Mouse (Mus musculus): ENCODE data around the gene Acad8.

DNA sequence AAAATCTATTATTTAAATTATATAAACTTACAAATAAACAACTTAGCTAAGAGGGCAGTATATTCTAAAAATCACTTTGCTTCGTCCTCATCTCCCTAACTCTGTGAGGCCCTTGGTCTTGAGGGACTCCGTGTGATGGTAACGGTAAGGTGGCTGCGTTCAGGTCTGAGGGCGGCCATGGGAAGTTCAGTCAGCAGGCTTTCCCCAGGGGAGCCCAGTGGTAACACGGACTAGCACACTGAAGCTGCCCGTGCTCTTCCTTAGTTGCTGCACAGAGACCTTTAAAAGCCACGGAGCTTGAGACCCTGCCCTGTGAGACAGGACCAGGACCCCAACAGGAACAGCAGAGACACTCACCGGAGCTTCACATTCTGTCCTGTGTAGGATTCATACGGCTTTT lies 19.6 kb upstream of the Acad8 start:
- TF ChIP-seq ZNF384 (IDR thresholded peaks at IDR 0.05; ENCODE audit: low read depth, low read length), result no peak
- no peak for TF ChIP-seq ZC3H11A (IDR thresholded peaks at IDR 0.05; ENCODE audit: borderline replicate concordance, low read depth, low read length)
- TF ChIP-seq MAFK (IDR thresholded peaks at IDR 0.05; ENCODE audit: insufficient read depth, low read depth, low read length), result no peak
- no peak for TF ChIP-seq HCFC1 (IDR thresholded peaks at IDR 0.05; ENCODE audit: borderline replicate concordance, insufficient read depth, low read length)

Data from ES-E14 (cell line).